Mouse (Mus musculus) heart, postnatal 0 days (tissue): Measurements from ENCODE around the gene Epb41. TPM values are rescaled to one million over a fixed set of nuclear protein-coding genes. Genes with fewer than 3 reads are reported as not detected.

Experiments
- ATAC-seq: fragments of 200-750 bp; cut with Nextera tagmentation; 2 replicates; pipeline ENCODE4 v1.8.0; 2017; ENCODE audit warnings: low read depth, moderate number of reproducible peaks, moderate library complexity; ENCODE audit not compliant: insufficient read depth
- DNase-seq: peaks from one replicate; pipeline ENCODE4 v3.0.0-alpha.2; 2016; ENCODE audit warnings: low spot score
- H3K27ac ChIP-seq: fragments of 300-500 bp; sonication (generic); 2 replicates; pipeline ENCODE4 v1.5.1; 2014; ENCODE audit warnings: low read depth, mild to moderate bottlenecking
- H3K27me3 ChIP-seq: fragments of 300-500 bp; sonication (generic); 2 replicates; pipeline ENCODE4 v1.6.1; 2014; ENCODE audit warnings: low read length, mixed read lengths; ENCODE audit not compliant: control insufficient read depth, insufficient read depth
- H3K36me3 ChIP-seq: fragments of 300-500 bp; sonication (generic); replicated peaks from 2 replicates; pipeline ENCODE4 v1.6.1; 2014; ENCODE audit warnings: low read length, mixed read lengths; ENCODE audit not compliant: control insufficient read depth, insufficient read depth
- H3K4me1 ChIP-seq: fragments of 300-500 bp; sonication (generic); 2 replicates; pipeline ENCODE4 v1.6.1; 2014; ENCODE audit warnings: antibody characterized with exemption; ENCODE audit not compliant: control insufficient read depth, insufficient read depth
- H3K4me2 ChIP-seq: fragments of 300-500 bp; sonication (generic); 2 replicates; pipeline ENCODE4 v1.6.1; 2014; ENCODE audit warnings: low read depth, mild to moderate bottlenecking, low read length, moderate library complexity
- H3K4me3 ChIP-seq: fragments of 300-500 bp; sonication (generic); 2 replicates; pipeline ENCODE4 v1.5.1; 2014; ENCODE audit warnings: low read depth, low read length
- H3K9ac ChIP-seq: fragments of 300-500 bp; sonication (generic); replicated peaks from 2 replicates; pipeline ENCODE4 v1.6.1; 2014; ENCODE audit warnings: low read depth, low read length, mixed read lengths
- H3K9me3 ChIP-seq: fragments of 300-500 bp; sonication (generic); replicated peaks from 2 replicates; pipeline ENCODE4 v1.6.1; 2016; ENCODE audit warnings: low read length; ENCODE audit not compliant: control insufficient read depth
- CTCF ChIP-seq: IDR thresholded peaks from 2 replicates; pipeline ENCODE4 v1.5.1; 2016; ENCODE audit warnings: antibody characterized with exemption, control low read depth, low read depth
- EP300 ChIP-seq: IDR thresholded peaks from 2 replicates; pipeline ENCODE4 v1.6.1; 2016; ENCODE audit warnings: antibody characterized with exemption, low read depth
- WGBS: fragments of 180-500 bp; shearing (Covaris S2); extraction: QIAGEN DNeasy Blood & Tissue Kit; methylation state at CpG from one replicate; pipeline ENCODE4 v1.1.7; 2014; 5-methylcytosine and 5-hydroxymethylcytosine counted together
- polyA plus RNA-seq: library from polyadenylated mRNA; unstranded; fragments of >200 nt; fragmentation: Nextera tagmentation; extraction: Ambion mirVana; gene quantifications from 2 replicates; pipeline ENCODE4 v1.2.1, GENCODE M21; 2015
- total RNA-seq: library from RNA; depleted of rRNA; stranded (reverse); fragments of >200 nt; gene quantifications from 2 replicates; pipeline ENCODE4 v1.2.3, GENCODE M21; 2014; ENCODE audit warnings: low replicate concordance

Gene Epb41
- total and polyA plus RNA-seq, 2 experiments from 2014 or later = 26.6 to 52.8 TPM

- Histone ChIP-seq H3K36me3 (no peaks in the 10 kb centered on the region), H3K27ac (no peak overlapping the region)
- 47% methylated on average over 10 of the region's 10 CpGs for WGBS
Observed at GRCm38 (mm10) chr4:132029851-132030741, 45.0 kb downstream of the Epb41 start.

GRCm38 (mm10) chr4:132027806-132028205, 47.3 kb downstream of the Epb41 start:
- TF ChIP-seq EP300 = no peak
- TF ChIP-seq CTCF = no peak
- no peak overlapping the region for H3K4me3 ChIP-seq
- no peak overlapping the region for H3K27ac ChIP-seq
- no peaks in the 10 kb centered on the region for H3K27me3 ChIP-seq
- no peak for DNase-seq
- H3K9ac ChIP-seq = no peak overlapping the region
- H3K9me3 ChIP-seq = no peaks in the 10 kb centered on the region
- H3K36me3 ChIP-seq = no peaks in the 10 kb centered on the region
- WGBS = 74% methylated on average over 1 of the region's 1 CpGs
- no peak overlapping the region for H3K4me2 ChIP-seq
- no peak for ATAC-seq
- H3K4me1 ChIP-seq = peaks cover 14% of the 10 kb centered on the region; the same call in 1 of the 2 replicates

More at GRCm38 (mm10) chr4:132029851-132030741, 45.0 kb downstream of the Epb41 start:
- DNase-seq (no peak), ATAC-seq (no peak)
- Histone ChIP-seq H3K27me3 (no peaks in the 10 kb centered on the region), H3K9ac (no peak overlapping the region), H3K4me2 (no peak overlapping the region), H3K4me3 (no peak overlapping the region), H3K4me1 (peaks cover 14% of the 10 kb centered on the region; the same call in 1 of the 2 replicates), H3K9me3 (no peaks in the 10 kb centered on the region)
- no peak for TF ChIP-seq CTCF
- TF ChIP-seq EP300 = no peak

- no peak overlapping the region for H3K4me2 ChIP-seq
- no peaks in the 10 kb centered on the region for H3K9me3 ChIP-seq
- peaks cover 14% of the 10 kb centered on the region; the same call in 1 of the 2 replicates for H3K4me1 ChIP-seq
- no peaks in the 10 kb centered on the region for H3K27me3 ChIP-seq
- DNase-seq (no peak), ATAC-seq (no peak)
- no peak overlapping the region for H3K27ac ChIP-seq
- TF ChIP-seq EP300 (no peak), CTCF (no peak)
- no peaks in the 10 kb centered on the region for H3K36me3 ChIP-seq
- WGBS = 76% methylated on average over 6 of the region's 6 CpGs
- H3K9ac ChIP-seq = no peak overlapping the region
- H3K4me3 ChIP-seq = no peak overlapping the region
Observed at GRCm38 (mm10) chr4:132027167-132027566, 48.0 kb downstream of the Epb41 start.

GRCm38 (mm10) chr4:132025738-132026527, 49.2 kb downstream of the Epb41 start:
- no peak for TF ChIP-seq EP300
- no peak for TF ChIP-seq CTCF
- Histone ChIP-seq H3K27me3 (no peaks in the 10 kb centered on the region), H3K4me3 (no peak overlapping the region), H3K9ac (no peak overlapping the region), H3K9me3 (no peaks in the 10 kb centered on the region), H3K36me3 (0 out of 2 replicates have a peak, but pooled peaks cover 3% of the 10 kb centered on the region), H3K4me2 (no peak overlapping the region), H3K4me1 (peaks cover 14% of the 10 kb centered on the region; the same call in 1 of the 2 replicates), H3K27ac (no peak overlapping the region)
- ATAC-seq = no peak
- WGBS = 60% methylated on average over 5 of the region's 5 CpGs
- no peak for DNase-seq

GRCm38 (mm10) chr4:132025264-132025663, 49.9 kb downstream of the Epb41 start:
- DNase-seq (no peak), ATAC-seq (no peak)
- Histone ChIP-seq H3K4me3 (no peak overlapping the region), H3K27ac (no peak overlapping the region), H3K4me1 (peaks cover 14% of the 10 kb centered on the region; the same call in 1 of the 2 replicates), H3K9me3 (no peaks in the 10 kb centered on the region), H3K27me3 (no peaks in the 10 kb centered on the region), H3K9ac (no peak overlapping the region), H3K4me2 (no peak overlapping the region), H3K36me3 (0 out of 2 replicates have a peak, but pooled peaks cover 3% of the 10 kb centered on the region)
- TF ChIP-seq CTCF (no peak), EP300 (no peak)
- 67% methylated on average over 2 of the region's 2 CpGs for WGBS
